Mouse (Mus musculus) heart, embryonic 11.5 days (tissue): ENCODE data around the gene Enam. TPM values are rescaled to one million over a fixed set of nuclear protein-coding genes. Genes with fewer than 3 reads are reported as not detected.

Experiments
- ATAC-seq: fragments of 200-750 bp; cut with Nextera tagmentation; replicated peaks from 2 replicates; pipeline ENCODE4 v1.8.0; 2017; ENCODE audit warnings: moderate library complexity; ENCODE audit not compliant: insufficient number of reproducible peaks, low FRiP score, low TSS enrichment
- H3K27ac ChIP-seq: fragments of 300-500 bp; sonication (generic); 2 replicates; pipeline ENCODE4 v1.5.1; 2014; ENCODE audit warnings: mild to moderate bottlenecking, low read depth, low read length
- H3K27me3 ChIP-seq: fragments of 300-500 bp; sonication (generic); 2 replicates; pipeline ENCODE4 v1.6.1; 2014; ENCODE audit warnings: mild to moderate bottlenecking, low read length, mixed read lengths; ENCODE audit not compliant: control insufficient read depth, insufficient read depth
- H3K36me3 ChIP-seq: fragments of 300-500 bp; sonication (generic); 2 replicates; pipeline ENCODE4 v1.6.1; 2014; ENCODE audit warnings: mild to moderate bottlenecking, low read length, moderate library complexity, mixed read lengths; ENCODE audit not compliant: control insufficient read depth, insufficient read depth
- H3K4me1 ChIP-seq: fragments of 300-500 bp; sonication (generic); 2 replicates; pipeline ENCODE4 v1.6.1; 2014; ENCODE audit warnings: low read length; ENCODE audit not compliant: control insufficient read depth, insufficient read depth
- H3K4me2 ChIP-seq: fragments of 300-500 bp; sonication (generic); 2 replicates; pipeline ENCODE4 v1.6.1; 2014; ENCODE audit warnings: mild to moderate bottlenecking, moderate library complexity
- H3K4me3 ChIP-seq: fragments of 300-500 bp; sonication (generic); 2 replicates; pipeline ENCODE4 v1.5.1; 2014; ENCODE audit warnings: low read depth, low read length
- H3K9ac ChIP-seq: fragments of 300-500 bp; sonication (generic); 2 replicates; pipeline ENCODE4 v1.6.1; 2014; ENCODE audit warnings: mild to moderate bottlenecking, low read depth, low read length, moderate library complexity
- H3K9me3 ChIP-seq: fragments of 300-500 bp; sonication (generic); replicated peaks from 2 replicates; pipeline ENCODE4 v1.6.1; 2016; ENCODE audit warnings: low read length; ENCODE audit not compliant: control insufficient read depth
- WGBS: fragments of 180-500 bp; shearing (Covaris S2); extraction: QIAGEN DNeasy Blood & Tissue Kit; methylation state at CpG from one replicate; pipeline ENCODE4 v1.1.7; 2014; ENCODE audit not compliant: insufficient replicate concordance; 5-methylcytosine and 5-hydroxymethylcytosine counted together
- polyA plus RNA-seq: library from polyadenylated mRNA; unstranded; fragments of >200 nt; fragmentation: Nextera tagmentation; extraction: Ambion mirVana; gene quantifications from 2 replicates; pipeline ENCODE4 v1.2.1, GENCODE M21; 2014

The Enam gene
- polyA plus RNA-seq, 1 experiment from 2014 or later, result not detected

DNA sequence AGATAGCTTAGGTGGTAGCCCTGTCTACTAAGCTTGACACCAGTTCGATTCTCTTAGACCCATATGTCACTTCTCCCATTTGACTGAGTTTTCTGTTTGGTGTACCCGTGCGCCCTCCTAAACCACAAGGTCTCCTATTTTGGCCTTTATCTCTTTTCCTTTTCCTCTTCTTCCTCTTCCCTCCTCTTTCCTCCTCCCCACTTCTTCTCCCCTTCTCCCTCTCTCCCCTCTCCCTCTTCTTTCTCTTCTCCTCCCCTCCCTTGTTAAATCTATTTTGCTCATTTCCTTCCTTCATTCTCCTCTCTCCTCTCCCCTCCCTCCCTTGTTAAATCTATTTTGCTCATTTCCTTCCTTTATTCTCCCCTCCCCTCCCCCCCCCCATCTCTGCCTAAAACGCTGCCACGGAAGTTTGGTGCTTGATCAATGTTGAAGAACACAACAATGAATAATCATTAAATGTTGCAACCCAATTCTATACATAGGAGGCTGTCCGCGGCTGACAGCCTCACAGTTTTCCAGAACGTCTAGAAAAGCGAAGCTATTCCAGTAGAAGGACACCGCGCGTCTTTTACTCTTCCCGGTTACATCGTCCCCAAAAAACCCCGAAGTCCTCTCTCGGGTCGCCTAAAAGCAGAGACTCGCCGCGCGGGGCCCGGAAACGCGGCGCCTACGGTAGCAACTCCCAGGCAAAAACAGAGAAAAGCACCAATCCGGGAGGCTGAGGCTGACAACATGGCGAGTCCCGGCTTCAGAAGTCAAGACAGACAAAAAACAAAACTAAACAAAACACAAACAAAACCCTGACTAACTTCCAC is 65.7 kb downstream of the Enam start:
- H3K27ac ChIP-seq, result peak overlapping the region; percentile 93
- H3K27me3 ChIP-seq, result no peaks in the 10 kb centered on the region
- H3K4me2 ChIP-seq, result peak overlapping the region; percentile 79
- H3K4me1 ChIP-seq, result peaks cover 9% of the 10 kb centered on the region
- peak overlapping the region; percentile 89 for H3K4me3 ChIP-seq
- peak overlapping the region; percentile 91 for H3K9ac ChIP-seq
- H3K36me3 ChIP-seq, result no peaks in the 10 kb centered on the region
- ATAC-seq, result peak; percentile 57
- H3K9me3 ChIP-seq, result no peaks in the 10 kb centered on the region
- 9% methylated on average over 29 of the region's 29 CpGs for WGBS

DNA sequence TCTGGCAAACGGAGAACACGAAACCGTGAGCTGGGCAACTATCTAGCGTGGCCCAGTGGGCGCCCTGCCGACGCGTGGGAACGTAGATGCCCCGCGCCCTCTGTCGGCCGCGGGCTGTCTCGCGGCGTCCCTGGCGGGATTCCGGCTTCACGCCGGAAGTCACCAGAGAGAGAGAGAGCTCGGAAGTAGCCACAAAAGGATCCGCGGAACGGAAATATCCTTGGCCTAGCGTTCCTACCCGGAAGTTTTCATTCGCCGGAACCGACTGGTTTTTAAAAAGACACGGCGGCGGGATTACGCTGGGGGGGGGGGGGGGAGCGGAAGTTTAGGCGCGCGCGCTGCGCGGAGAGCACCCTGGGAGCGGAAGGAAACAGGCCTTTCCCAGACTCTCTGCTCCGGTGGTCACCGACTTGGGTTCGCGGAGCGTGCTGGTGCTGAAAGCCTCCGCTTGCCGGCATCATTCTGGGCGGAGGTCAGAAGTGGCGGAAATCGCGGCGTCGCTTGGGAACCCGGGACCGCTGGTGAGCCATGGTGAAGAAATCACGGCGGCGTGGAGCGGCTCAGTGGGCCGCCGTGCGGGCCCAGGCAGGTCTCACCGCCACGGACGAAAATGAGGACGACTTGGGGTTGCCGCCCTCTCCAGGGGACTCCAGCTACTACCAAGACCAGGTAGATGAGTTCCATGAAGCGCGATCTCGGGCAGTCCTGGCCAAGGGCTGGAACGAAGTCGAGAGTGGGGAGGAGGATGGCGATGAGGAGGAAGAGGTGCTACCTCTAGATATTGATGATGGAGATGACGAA is 66.5 kb downstream of the Enam start, which contains the start of gene Utp3:
Utp3 (plus strand) TSS at position 377 of the 801 bp plus-strand sequence.
- peak within 1 kb of the TSS; percentile 96 for H3K4me2 ChIP-seq
- ATAC-seq, result peak; percentile 94
- H3K27ac ChIP-seq, result peak within 1 kb of the TSS; percentile 93
- H3K36me3 ChIP-seq, result no peaks in the 10 kb centered on the region
- no peaks in the 10 kb centered on the region for H3K9me3 ChIP-seq
- peak within 1 kb of the TSS; percentile 89 for H3K4me3 ChIP-seq
- peaks cover 9% of the 10 kb centered on the region for H3K4me1 ChIP-seq
- H3K27me3 ChIP-seq, result no peaks in the 10 kb centered on the region
- WGBS, result under 1% methylated on average over 75 of the region's 76 CpGs
- H3K9ac ChIP-seq, result peak within 1 kb of the TSS; percentile 96

Other genes starting within 250 kb of the Enam start
- not detected in 2 replicates for gene Gm7714, start 219.1 kb upstream of the Enam start, polyA plus RNA-seq
- not detected in 2 replicates for gene Prol1, start 170.7 kb upstream of the Enam start, polyA plus RNA-seq
- gene Amtn, start 111.9 kb upstream of the Enam start, polyA plus RNA-seq, result not detected in 2 replicates
- gene Ambn, start 32.0 kb upstream of the Enam start, polyA plus RNA-seq, result not detected in 2 replicates
- gene Jchain, start 39.9 kb downstream of the Enam start, polyA plus RNA-seq, result 0.21 TPM in 1 of 2 replicates, not detected in the other
- gene Utp3, start 66.5 kb downstream of the Enam start, polyA plus RNA-seq, result 52.7 and 55.6 TPM in 2 replicates
- 13.0 and 15.0 TPM in 2 replicates for gene Rufy3, start 77.1 kb downstream of the Enam start, polyA plus RNA-seq
- 72.7 and 77.2 TPM in 2 replicates for gene Grsf1, start 188.2 kb downstream of the Enam start, polyA plus RNA-seq
- 32.4 and 39.8 TPM in 2 replicates for gene Mob1b, start 232.9 kb downstream of the Enam start, polyA plus RNA-seq